Mouse (Mus musculus) spleen, postnatal 14 days (tissue): ENCODE measurements around the gene Fank1.

Experiments used
- DNase-seq, 2 experiments: peaks; one replicate each; pipeline ENCODE4 v3.0.0; 2021 to 2022; ENCODE audit warnings: low spot score in 2 of 2

The Fank1 gene

DNA sequence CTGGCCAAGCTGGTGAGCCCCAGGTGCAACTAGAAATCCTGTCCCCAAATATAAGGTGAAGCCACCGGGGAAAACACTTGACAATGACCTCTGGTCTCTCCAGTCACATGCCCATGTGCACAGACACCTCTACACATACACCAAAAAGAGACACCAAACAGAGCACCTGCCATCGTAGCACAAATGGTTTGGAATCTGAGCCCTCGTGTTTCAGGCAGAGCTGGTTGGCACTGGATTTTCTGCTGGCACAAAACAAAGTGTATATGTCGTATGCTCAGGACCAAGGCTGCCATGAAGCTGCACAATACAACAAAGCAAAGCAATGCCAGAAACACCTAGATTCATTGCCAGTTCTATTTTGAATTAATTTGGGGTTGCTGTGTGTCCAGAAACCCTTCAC, 8.6 kb upstream of the Fank1 start:
- DNase-seq = no peak

DNA sequence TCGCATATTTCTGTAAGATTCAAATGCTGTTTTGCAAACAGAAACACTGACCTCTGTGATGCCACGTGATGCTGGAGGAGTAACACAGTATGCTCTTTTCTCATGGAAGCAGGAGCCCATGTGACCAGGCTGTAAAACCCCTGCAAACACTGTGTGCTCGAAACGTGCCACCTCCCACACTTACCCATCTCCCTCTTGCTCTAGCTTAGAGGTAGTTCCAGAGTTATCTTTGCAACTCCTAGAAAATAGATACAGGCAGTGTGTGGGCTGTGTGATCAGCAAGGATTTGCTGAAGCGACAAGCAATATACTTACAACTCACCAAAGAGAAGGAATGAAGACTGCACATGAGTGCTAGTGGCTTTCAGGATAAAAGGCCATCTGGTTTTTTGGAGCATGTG, 8.1 kb upstream of the Fank1 start:
- no peak for DNase-seq

GRCm38 (mm10) chr7:133775179-133775578, 1.5 kb upstream of the Fank1 start:
- no peak for DNase-seq

DNA sequence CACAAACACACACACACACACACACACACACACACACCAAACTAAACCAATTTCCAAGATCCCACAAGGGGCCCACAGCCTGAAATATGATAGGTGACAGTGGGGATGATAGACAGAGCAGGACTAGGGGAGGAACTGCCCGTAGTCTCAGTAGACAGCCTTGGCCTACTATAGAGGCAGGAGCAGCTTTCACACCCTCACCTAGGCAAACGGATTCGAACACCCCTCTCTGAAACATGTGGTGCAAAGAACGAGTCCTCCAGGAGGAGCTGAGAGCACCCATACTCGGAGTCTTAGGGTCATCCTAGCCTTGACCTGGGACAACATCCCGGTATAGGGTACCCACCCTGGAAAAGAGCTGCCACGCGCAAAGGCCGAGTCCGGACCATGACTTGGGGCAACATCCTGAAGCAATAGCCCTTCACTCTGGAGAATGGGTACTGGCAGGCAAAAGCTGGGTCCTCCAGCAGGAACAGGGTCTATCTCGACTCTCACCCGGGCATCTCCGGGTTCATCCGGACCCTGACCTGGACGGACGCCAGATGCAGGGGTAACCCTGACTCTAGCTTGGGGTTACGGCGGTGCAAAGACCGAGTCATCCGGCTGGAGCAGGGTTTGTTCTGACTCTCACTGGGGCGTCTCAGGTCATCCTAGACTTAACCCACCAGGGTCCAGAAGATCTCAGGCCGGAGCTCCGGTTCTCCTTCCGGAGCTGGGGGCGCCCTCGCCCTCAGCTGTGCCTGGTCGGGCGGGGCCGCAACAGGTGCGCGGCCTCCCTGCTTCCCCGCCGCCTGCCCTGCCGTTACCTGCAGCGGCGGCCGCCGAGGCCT, 650 bp upstream of the Fank1 start:
- DNase-seq = peak; percentile 8 to 22

- DNase-seq = no peak
Measured at GRCm38 (mm10) chr7:133781583-133781982, 4.9 kb downstream of the Fank1 start.

DNA sequence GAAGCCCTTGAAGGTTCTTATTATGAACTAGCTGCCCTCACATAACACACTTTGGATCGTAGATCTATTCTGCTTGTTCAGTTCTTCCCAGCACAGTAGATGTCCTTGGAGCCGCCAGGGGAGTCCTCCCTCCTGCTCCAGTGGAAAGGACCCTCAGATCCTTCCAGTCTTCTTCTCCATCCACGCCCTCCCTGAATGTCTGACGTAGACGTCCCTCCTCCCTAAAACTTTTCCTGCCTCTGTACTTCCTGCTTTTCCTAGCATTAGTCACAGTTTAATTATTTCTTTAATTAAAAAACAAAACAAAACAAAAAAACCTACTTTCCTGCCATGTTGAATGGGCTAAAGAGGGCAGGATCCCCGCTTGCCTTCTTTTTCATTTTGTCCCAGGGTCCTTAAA, 5.3 kb downstream of the Fank1 start:
- no peak for DNase-seq

- DNase-seq = peak; percentile 34 to 65
Measured at GRCm38 (mm10) chr7:133782717-133783435, 6.2 kb downstream of the Fank1 start, which contains the start of gene Dhx32. Dhx32 (minus strand) TSS chr7:133782726.

DNA sequence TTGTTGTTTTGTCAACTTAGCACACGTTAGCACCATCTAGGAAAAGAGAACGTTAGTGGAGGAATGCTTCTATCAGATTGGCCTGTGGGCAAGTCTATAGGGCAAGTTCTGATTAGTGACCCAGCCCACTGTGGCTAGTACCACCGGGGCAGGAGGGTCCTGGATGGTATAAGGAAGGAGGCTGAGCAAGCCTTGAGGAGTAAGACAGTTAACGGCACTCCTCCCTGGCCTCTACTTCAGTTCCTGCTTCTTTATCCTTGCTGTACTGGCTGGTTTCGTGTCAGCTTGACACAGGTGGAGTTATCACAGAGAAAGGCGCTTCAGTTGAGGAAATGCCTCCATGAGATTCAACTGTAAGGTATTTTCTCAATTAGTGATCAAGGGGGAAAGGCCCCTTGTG, 10.9 kb downstream of the Fank1 start:
- no peak for DNase-seq

DNA sequence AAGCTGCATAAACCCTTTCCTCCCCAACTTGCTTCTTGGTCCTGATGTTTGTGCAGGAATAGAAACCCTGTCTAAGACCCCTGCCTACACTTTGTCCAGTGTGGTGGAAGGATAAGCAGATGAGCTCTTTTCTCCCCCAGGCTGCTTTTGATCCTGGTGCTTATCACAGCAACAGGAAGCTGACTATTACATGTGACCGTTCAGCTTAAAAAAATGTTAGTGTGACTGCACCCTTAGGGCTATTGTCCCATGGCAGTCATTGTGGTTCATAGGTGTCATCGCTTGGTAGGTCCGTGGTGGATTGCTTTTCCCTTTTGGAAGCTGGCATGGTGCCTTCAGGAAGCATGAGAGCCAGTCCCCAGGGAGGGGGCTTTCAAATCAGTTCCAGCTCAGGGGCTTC, 11.5 kb downstream of the Fank1 start:
- DNase-seq = no peak

GRCm38 (mm10) chr7:133790171-133790570, 13.5 kb downstream of the Fank1 start:
- DNase-seq = no peak

- no peak for DNase-seq
Measured at GRCm38 (mm10) chr7:133790608-133791229, 14.1 kb downstream of the Fank1 start.

- no peak for DNase-seq
Measured at GRCm38 (mm10) chr7:133792771-133793170, 16.1 kb downstream of the Fank1 start.

DNA sequence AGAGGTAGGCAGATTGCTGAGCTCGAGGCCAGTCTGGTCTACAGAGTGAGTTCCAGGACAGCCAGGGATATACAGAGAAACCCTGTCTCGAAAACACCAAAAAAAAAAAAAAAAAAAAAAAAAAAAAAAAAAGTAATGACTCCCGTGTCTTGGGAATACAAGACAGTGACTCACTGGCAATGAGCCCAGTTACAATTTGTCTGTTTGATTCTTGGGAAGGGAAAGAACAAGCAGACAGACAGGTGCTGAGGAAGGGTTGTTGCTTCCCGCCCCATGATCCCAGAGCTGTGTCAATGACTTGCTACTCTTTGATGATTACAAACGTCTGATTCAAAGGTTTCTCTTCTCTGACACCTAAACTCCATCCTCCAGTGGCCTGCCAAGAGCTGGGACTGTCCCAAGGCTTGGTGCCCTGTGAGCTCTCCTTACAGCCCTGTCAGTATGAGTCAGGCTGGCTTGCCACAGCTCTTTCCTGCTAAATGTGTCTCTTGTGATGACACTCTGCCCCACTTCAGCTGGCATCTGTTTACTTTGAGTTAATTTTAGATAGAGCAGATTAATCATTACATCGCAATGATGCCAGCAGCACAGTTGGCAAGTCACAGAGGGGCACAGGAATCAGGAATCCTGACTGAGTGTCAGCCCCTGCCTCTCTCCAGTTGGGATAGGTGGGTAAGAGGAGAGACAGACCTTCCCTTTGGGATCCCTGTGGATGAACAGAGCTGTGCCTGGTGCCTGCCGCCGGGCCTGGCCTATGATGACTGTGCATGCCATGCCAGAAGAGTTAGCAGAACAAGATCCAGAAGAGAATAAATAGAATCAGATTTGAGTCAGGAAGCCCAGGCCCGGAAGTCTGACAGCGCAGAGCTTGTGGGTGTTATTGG, 16.8 kb downstream of the Fank1 start:
- no peak for DNase-seq

DNA sequence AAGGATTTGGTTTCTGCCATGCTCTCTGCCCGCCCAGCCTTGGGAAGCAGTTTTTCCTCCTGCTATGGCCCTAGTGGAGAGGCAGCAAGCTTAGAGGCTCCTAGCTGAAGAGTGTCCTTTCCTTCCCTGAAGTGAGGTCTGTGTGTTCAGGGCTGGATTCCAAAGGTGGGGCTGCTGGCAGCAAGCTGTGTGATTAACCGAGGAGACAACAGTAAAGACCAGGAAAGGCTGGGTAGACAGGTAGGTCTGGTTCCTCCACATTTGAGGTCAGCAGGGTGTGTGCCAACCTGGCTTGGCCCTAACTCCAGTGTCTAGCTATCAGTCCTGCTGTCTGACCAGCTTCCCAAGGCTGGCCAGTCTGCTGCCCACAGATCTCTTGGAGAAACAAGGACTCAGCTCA, 18.1 kb downstream of the Fank1 start:
- DNase-seq = no peak

- no peak for DNase-seq
Measured at GRCm38 (mm10) chr7:133799928-133800327, 23.3 kb downstream of the Fank1 start.

DNA sequence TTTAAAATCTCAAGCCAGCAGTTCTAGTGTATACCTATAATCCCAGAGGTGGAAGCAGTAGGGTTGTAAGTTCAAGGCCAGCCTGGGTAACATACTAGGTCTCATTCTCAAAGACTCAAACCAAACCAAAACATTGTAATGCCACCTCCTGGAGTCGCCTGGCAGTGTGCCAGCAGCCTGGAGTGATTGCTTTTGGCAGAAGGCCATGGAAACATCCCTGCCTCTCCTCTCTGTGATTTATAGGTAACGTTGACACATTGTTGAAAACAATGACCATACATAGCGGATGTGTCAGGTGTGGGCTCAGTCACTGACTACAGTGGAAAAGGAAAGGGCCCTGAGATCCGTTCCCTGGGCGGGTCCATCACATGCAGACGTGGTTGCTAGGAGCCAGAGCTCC, 25.2 kb downstream of the Fank1 start:
- DNase-seq = no peak

- peak in 1 of 2 experiments; percentile 4 for DNase-seq
Measured at GRCm38 (mm10) chr7:133805614-133806175, 29.0 kb downstream of the Fank1 start.

DNA sequence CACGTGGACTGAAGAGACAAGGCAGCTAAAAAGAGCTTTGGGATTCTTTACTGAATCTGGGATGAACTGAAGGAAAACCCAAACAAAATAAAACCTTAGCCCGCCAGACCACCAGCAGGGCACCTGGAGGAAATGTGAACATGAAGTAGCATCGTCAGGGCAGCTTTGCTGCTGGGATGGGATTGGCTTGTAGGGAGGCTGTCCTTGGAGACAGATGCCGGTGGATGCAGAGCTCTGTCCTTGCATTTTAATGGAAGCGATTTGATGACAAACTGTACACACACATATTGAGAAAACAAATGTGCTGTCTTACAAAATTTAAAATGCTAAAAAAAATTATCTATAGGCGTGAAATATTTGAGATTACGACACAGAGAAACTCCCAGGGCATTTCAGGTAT, 36.3 kb downstream of the Fank1 start:
- no peak for DNase-seq

DNA sequence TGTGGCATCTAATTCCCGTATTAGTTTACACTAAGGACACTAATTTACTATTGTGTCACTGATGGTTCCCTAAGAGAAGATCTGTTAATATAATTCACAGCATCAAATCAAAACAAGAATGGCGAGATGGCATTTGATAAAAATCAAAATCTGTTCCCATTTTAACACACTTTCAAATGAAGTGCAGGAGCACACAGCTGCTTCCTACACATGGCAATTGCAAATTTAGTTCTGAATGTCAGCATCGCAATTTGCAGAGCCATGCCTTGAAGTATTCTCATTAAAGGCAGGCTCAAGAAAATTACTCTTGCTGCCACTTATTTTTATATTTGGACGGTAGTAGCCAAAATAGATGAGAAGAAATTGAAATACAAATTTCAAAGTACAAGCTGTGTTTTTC, 36.7 kb downstream of the Fank1 start:
- DNase-seq = no peak

GRCm38 (mm10) chr7:133823751-133824150, 47.1 kb downstream of the Fank1 start:
- no peak for DNase-seq

GRCm38 (mm10) chr7:133824579-133824978, 47.9 kb downstream of the Fank1 start:
- no peak for DNase-seq
